7 mouse cellular contexts compared by ENCODE assay signal in the genomic region with DNA sequence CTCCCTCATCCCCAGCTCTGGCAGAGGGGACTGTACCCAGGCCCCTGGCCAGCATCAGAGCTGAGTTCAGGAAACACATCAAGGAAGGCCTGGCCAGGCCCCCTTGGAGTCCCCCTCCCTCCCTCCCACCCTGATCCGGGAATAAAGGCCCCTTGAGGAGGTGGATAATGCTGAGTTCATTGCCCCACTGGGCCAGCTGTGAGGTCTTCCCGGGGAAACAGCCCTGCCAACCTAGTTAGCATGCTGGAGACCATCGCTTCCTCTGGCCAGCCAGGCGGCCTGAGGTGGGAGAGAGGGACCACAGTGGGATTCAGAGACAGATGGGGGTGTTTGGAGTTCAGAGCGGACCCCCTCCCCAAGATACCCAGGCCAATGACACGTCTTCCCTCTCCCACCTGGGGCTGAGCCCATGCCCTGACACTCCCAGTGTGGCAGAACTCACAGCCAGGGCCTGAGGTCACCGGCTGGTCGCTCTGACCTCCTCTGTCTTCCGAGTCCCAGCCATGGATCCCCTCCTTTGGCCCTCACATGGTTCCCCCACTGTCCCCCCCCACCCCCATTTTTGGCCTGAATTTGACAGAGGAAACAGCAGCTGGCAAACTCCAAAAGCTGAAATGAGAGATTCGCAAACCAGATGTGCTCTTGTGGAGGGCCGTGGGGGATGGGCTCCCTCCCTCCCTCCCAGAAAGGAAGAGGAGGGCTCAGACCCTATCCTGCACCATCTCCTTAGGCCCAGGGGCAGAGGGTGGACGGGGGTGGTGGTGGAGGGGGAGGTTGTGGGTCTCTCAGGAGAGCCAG. TPM values are rescaled to one million over a fixed set of nuclear protein-coding genes. Genes with fewer than 3 reads are reported as not detected.
DNase-seq lines count a peak whose midpoint lies in the region; ATAC-seq lines count a peak whose summit lies in the region.

No protein-coding gene starts in this region.

- peaks cover 57% of the 10 kb centered on the region for H3K4me1 ChIP-seq in forebrain, embryonic 12.5 days
- H3K4me1 ChIP-seq in intestine, embryonic 14.5 days (replicated peaks; ENCODE audit: control insufficient read depth, insufficient read depth, low read length): peaks cover 67% of the 10 kb centered on the region
- H3K4me1 ChIP-seq in neural tube, embryonic 11.5 days (ENCODE audit: control insufficient read depth, insufficient read depth, low read length): peaks cover 47% of the 10 kb centered on the region

- H3K4me2 ChIP-seq in forebrain, embryonic 12.5 days: peak overlapping the region; percentile 15
- peak overlapping the region; percentile 40 for H3K4me2 ChIP-seq in intestine, embryonic 14.5 days (ENCODE audit: low read length)
- H3K4me2 ChIP-seq in neural tube, embryonic 11.5 days (ENCODE audit: low read depth): 0 out of 2 replicates have a peak overlapping the region, but pooled peaks have one; percentile 0

- H3K4me3 ChIP-seq in forebrain, embryonic 12.5 days (replicated peaks): no peak overlapping the region
- H3K4me3 ChIP-seq in intestine, embryonic 14.5 days (ENCODE audit: low read depth, low read length): 0 out of 2 replicates have a peak overlapping the region, but pooled peaks have one; percentile 6
- H3K4me3 ChIP-seq in neural tube, embryonic 11.5 days (ENCODE audit: low read depth, low read length): no peak overlapping the region

- ATAC-seq in forebrain, embryonic 12.5 days (ENCODE audit: low FRiP score): peak; percentile 21; the same call in 1 of the 2 replicates
- ATAC-seq in intestine, embryonic 14.5 days (replicated peaks; ENCODE audit: low FRiP score, low TSS enrichment, low read depth): no peak
- no peak for ATAC-seq in neural tube, embryonic 11.5 days (ENCODE audit: insufficient read depth, low FRiP score, low TSS enrichment)

- peaks cover 34% of the 10 kb centered on the region for H3K36me3 ChIP-seq in forebrain, embryonic 12.5 days (replicated peaks)
- peaks cover 32% of the 10 kb centered on the region for H3K36me3 ChIP-seq in intestine, embryonic 14.5 days (ENCODE audit: control insufficient read depth, insufficient read depth, low read length)
- peaks cover 10% of the 10 kb centered on the region for H3K36me3 ChIP-seq in neural tube, embryonic 11.5 days (ENCODE audit: control insufficient read depth, insufficient read depth, low read length)

- H3K27me3 ChIP-seq in forebrain, embryonic 12.5 days: no peaks in the 10 kb centered on the region
- no peaks in the 10 kb centered on the region for H3K27me3 ChIP-seq in intestine, embryonic 14.5 days (replicated peaks; ENCODE audit: control insufficient read depth, insufficient read depth, low read length)
- no peaks in the 10 kb centered on the region for H3K27me3 ChIP-seq in neural tube, embryonic 11.5 days (ENCODE audit: control insufficient read depth, insufficient read depth, low read length)

- WGBS in forebrain, embryonic 12.5 days: 24% methylated on average over 12 of the region's 12 CpGs
- 26% methylated on average over 12 of the region's 12 CpGs for WGBS in intestine, embryonic 14.5 days
- WGBS in neural tube, embryonic 11.5 days: 16% methylated on average over 12 of the region's 12 CpGs

- DNase-seq in layer of hippocampus, postnatal 14 days (ENCODE audit: low spot score in 2 of 2): peak; percentile 44 to 76
- no peak for DNase-seq in layer of hippocampus, postnatal 25 days (ENCODE audit: extremely low spot score in 1 of 2, low spot score in 1 of 2)
- DNase-seq in intestine, embryonic 14.5 days (ENCODE audit: low spot score): peak; percentile 57
- peak; percentile 49 for DNase-seq in neural tube, embryonic 11.5 days (ENCODE audit: low spot score)
- DNase-seq in urinary bladder, adult 18-20 months (ENCODE audit: low spot score in 2 of 2): no peak
- DNase-seq in spleen, postnatal 14 days (ENCODE audit: low spot score in 2 of 2): no peak

- no peaks in the 10 kb centered on the region for H3K9me3 ChIP-seq in forebrain, embryonic 12.5 days
- H3K9me3 ChIP-seq in intestine, embryonic 14.5 days (ENCODE audit: control insufficient read depth, low read length): no peaks in the 10 kb centered on the region
- H3K9me3 ChIP-seq in neural tube, embryonic 11.5 days (ENCODE audit: control insufficient read depth, low read length): no peaks in the 10 kb centered on the region

- H3K9ac ChIP-seq in forebrain, embryonic 12.5 days: peak overlapping the region; percentile 40
- H3K9ac ChIP-seq in intestine, embryonic 14.5 days (ENCODE audit: low read length): peak overlapping the region; percentile 30; the same call in 1 of the 2 replicates
- no peak overlapping the region for H3K9ac ChIP-seq in neural tube, embryonic 11.5 days (ENCODE audit: low read length)

- H3K27ac ChIP-seq in forebrain, embryonic 12.5 days: peak overlapping the region; percentile 66
- H3K27ac ChIP-seq in intestine, embryonic 14.5 days (ENCODE audit: low read depth): peak overlapping the region; percentile 78
- H3K27ac ChIP-seq in neural tube, embryonic 11.5 days (ENCODE audit: low read depth, low read length): peak overlapping the region; percentile 73

RNA-seq across cellular contexts. Expression of gene Lrp1, which starts 6.5 kb away (rescaled TPM):
- 100 to 1,000 TPM; 287 to 301 TPM for total RNA-seq in layer of hippocampus, postnatal 14 days (2021)
- 100 to 1,000 TPM; 259 to 316 TPM for total RNA-seq in layer of hippocampus, postnatal 25 days (2021)
- 81.4 and 81.8 TPM in 2 replicates for polyA plus RNA-seq in forebrain, embryonic 12.5 days (2016; fragmentation: Nextera tagmentation; extraction: Ambion mirVana)
- polyA plus RNA-seq in intestine, embryonic 14.5 days (2014; fragmentation: Nextera tagmentation; extraction: Ambion mirVana): 92.1 and 96.6 TPM in 2 replicates
- polyA plus RNA-seq in neural tube, embryonic 11.5 days (2014; fragmentation: Nextera tagmentation; extraction: Ambion mirVana): 60.2 and 68.2 TPM in 2 replicates

RNA-seq across cellular contexts. Expression of gene Stat6, which starts 28.4 kb away (rescaled TPM):
- 1 to 10 TPM; 6.1 to 6.2 TPM for total RNA-seq in layer of hippocampus, postnatal 14 days (2021)
- total RNA-seq in layer of hippocampus, postnatal 25 days (2021): 1 to 10 TPM; 4.1 to 7.2 TPM
- 4.5 and 5.4 TPM in 2 replicates for polyA plus RNA-seq in forebrain, embryonic 12.5 days (2016; fragmentation: Nextera tagmentation; extraction: Ambion mirVana)
- 28.5 and 29.4 TPM in 2 replicates for polyA plus RNA-seq in intestine, embryonic 14.5 days (2014; fragmentation: Nextera tagmentation; extraction: Ambion mirVana)
- polyA plus RNA-seq in neural tube, embryonic 11.5 days (2014; fragmentation: Nextera tagmentation; extraction: Ambion mirVana): 6.1 and 6.8 TPM in 2 replicates

RNA-seq across cellular contexts. Expression of gene Nemp1, which starts 52.3 kb away (rescaled TPM):
- 1 to 10 TPM; 3.5 to 5.7 TPM for total RNA-seq in layer of hippocampus, postnatal 14 days (2021)
- total RNA-seq in layer of hippocampus, postnatal 25 days (2021): 1 to 10 TPM; 5.8 TPM
- 10.0 TPM in 2 replicates for polyA plus RNA-seq in forebrain, embryonic 12.5 days (2016; fragmentation: Nextera tagmentation; extraction: Ambion mirVana)
- 8.8 and 8.9 TPM in 2 replicates for polyA plus RNA-seq in intestine, embryonic 14.5 days (2014; fragmentation: Nextera tagmentation; extraction: Ambion mirVana)
- polyA plus RNA-seq in neural tube, embryonic 11.5 days (2014; fragmentation: Nextera tagmentation; extraction: Ambion mirVana): 9.3 and 10.6 TPM in 2 replicates

RNA-seq across cellular contexts. Expression of gene Nab2, which starts 53.9 kb away (rescaled TPM):
- total RNA-seq in layer of hippocampus, postnatal 14 days (2021): 10 to 100 TPM; 33.3 to 36.9 TPM
- total RNA-seq in layer of hippocampus, postnatal 25 days (2021): 10 to 100 TPM; 43.0 to 46.0 TPM
- polyA plus RNA-seq in forebrain, embryonic 12.5 days (2016; fragmentation: Nextera tagmentation; extraction: Ambion mirVana): 3.7 and 4.6 TPM in 2 replicates
- 7.4 and 7.5 TPM in 2 replicates for polyA plus RNA-seq in intestine, embryonic 14.5 days (2014; fragmentation: Nextera tagmentation; extraction: Ambion mirVana)
- 6.2 and 7.8 TPM in 2 replicates for polyA plus RNA-seq in neural tube, embryonic 11.5 days (2014; fragmentation: Nextera tagmentation; extraction: Ambion mirVana)

Comparison
In these comparisons a context has a peak if more than half of its experiments do, and no peak if none do; other contexts are left out.
1. DNase-seq: peak in layer of hippocampus, postnatal 14 days (2 of 2), intestine, embryonic 14.5 days (single experiment) and neural tube, embryonic 11.5 days (single experiment); none in layer of hippocampus, postnatal 25 days (0 of 2), urinary bladder, adult 18-20 months (0 of 2) and spleen, postnatal 14 days (0 of 2).
2. Peak in every context shown above with its lines, with median percentiles within 50 percentile points of each other: H3K27ac ChIP-seq and H3K4me2 ChIP-seq.